Mouse (Mus musculus) embryonic facial prominence, embryonic 13.5 days (tissue): ENCODE data around the gene Mrpl12. TPM values are rescaled to one million over a fixed set of nuclear protein-coding genes. Genes with fewer than 3 reads are reported as not detected.

Experiments
- ATAC-seq: fragments of 200-750 bp; cut with Nextera tagmentation; 2 replicates; pipeline ENCODE4 v1.8.0; 2017; ENCODE audit warnings: low read depth; ENCODE audit not compliant: insufficient number of reproducible peaks, insufficient read depth, low FRiP score, low TSS enrichment
- H3K27ac ChIP-seq: fragments of 300-500 bp; sonication (generic); 2 replicates; pipeline ENCODE4 v1.5.1; 2015; ENCODE audit warnings: moderate library complexity, mild to moderate bottlenecking, inconsistent platforms
- H3K27me3 ChIP-seq: fragments of 300-500 bp; sonication (generic); 2 replicates; pipeline ENCODE4 v1.6.1; 2015; ENCODE audit warnings: mild to moderate bottlenecking, inconsistent platforms
- H3K36me3 ChIP-seq: fragments of 300-500 bp; sonication (generic); 2 replicates; pipeline ENCODE4 v1.6.1; 2015; ENCODE audit warnings: mild to moderate bottlenecking, inconsistent platforms
- H3K4me1 ChIP-seq: fragments of 300-500 bp; sonication (generic); 2 replicates; pipeline ENCODE4 v1.6.1; 2015; ENCODE audit warnings: inconsistent platforms
- H3K4me2 ChIP-seq: fragments of 300-500 bp; sonication (generic); 2 replicates; pipeline ENCODE4 v1.6.1; 2015; ENCODE audit warnings: moderate library complexity, mild to moderate bottlenecking, inconsistent platforms
- H3K4me3 ChIP-seq: fragments of 300-500 bp; sonication (generic); 2 replicates; pipeline ENCODE4 v1.5.1; 2015; ENCODE audit warnings: mild to moderate bottlenecking, inconsistent platforms
- H3K9ac ChIP-seq: fragments of 300-500 bp; sonication (generic); 2 replicates; pipeline ENCODE4 v1.6.1; 2015; ENCODE audit warnings: mild to moderate bottlenecking, inconsistent platforms
- H3K9me3 ChIP-seq: fragments of 300-500 bp; sonication (generic); 2 replicates; pipeline ENCODE4 v1.6.1; 2016; ENCODE audit warnings: inconsistent platforms
- WGBS: fragments of 180-500 bp; shearing (Covaris S2); methylation state at CpG from one replicate; pipeline ENCODE4 v1.1.7; 2015; ENCODE audit warnings: mixed read lengths; 5-methylcytosine and 5-hydroxymethylcytosine counted together
- polyA plus RNA-seq: library from polyadenylated mRNA; unstranded; fragments of >200 nt; fragmentation: Nextera tagmentation; extraction: Ambion mirVana; gene quantifications from 2 replicates; pipeline ENCODE4 v1.2.1, GENCODE M21; 2015

Gene Mrpl12
- polyA plus RNA-seq, 1 experiment from 2014 or later = 134 TPM

DNA sequence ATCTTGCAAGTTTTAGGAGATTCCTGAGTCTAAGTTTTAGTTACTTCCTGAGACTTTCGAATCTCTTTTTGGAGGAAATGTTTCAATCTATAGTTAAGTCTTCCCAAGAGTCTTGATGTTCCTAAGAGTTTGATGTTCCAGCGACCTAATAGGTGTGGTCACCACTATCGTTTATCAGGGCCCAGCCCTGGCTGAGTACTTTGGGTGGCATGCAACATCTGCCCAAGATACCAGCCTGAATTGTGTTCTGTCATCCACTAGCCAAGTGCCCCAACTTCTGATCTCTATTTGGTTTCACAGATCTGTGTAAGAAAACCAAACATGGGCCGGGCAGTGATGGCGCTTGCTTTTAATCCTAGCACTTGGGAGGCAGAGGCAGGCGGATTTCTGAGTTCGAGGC is 29.0 kb upstream of the Mrpl12 start:
- H3K4me3 ChIP-seq = no peak overlapping the region
- H3K27me3 ChIP-seq = no peaks in the 10 kb centered on the region
- no peaks in the 10 kb centered on the region for H3K9me3 ChIP-seq
- no peak overlapping the region for H3K4me2 ChIP-seq
- H3K27ac ChIP-seq = no peak overlapping the region
- no peak overlapping the region for H3K9ac ChIP-seq
- 93% methylated on average over 7 of the region's 7 CpGs for WGBS
- peaks cover 21% of the 10 kb centered on the region for H3K4me1 ChIP-seq
- H3K36me3 ChIP-seq = peaks cover 23% of the 10 kb centered on the region
- no peak for ATAC-seq

- H3K36me3 ChIP-seq = peaks cover 41% of the 10 kb centered on the region
- peak overlapping the region; percentile 97 for H3K9ac ChIP-seq
- WGBS = 33% methylated on average over 14 of the region's 14 CpGs
- H3K27ac ChIP-seq = peak overlapping the region; percentile 82
- peak overlapping the region; percentile 91 for H3K4me3 ChIP-seq
- peak overlapping the region; percentile 91 for H3K4me2 ChIP-seq
- ATAC-seq = no peak
- no peaks in the 10 kb centered on the region for H3K9me3 ChIP-seq
- peaks cover 21% of the 10 kb centered on the region for H3K4me1 ChIP-seq
- H3K27me3 ChIP-seq = no peaks in the 10 kb centered on the region
These were observed 27.0 kb upstream of the Mrpl12 start for GRCm38 (mm10) chr11:120457370-120457769.

DNA sequence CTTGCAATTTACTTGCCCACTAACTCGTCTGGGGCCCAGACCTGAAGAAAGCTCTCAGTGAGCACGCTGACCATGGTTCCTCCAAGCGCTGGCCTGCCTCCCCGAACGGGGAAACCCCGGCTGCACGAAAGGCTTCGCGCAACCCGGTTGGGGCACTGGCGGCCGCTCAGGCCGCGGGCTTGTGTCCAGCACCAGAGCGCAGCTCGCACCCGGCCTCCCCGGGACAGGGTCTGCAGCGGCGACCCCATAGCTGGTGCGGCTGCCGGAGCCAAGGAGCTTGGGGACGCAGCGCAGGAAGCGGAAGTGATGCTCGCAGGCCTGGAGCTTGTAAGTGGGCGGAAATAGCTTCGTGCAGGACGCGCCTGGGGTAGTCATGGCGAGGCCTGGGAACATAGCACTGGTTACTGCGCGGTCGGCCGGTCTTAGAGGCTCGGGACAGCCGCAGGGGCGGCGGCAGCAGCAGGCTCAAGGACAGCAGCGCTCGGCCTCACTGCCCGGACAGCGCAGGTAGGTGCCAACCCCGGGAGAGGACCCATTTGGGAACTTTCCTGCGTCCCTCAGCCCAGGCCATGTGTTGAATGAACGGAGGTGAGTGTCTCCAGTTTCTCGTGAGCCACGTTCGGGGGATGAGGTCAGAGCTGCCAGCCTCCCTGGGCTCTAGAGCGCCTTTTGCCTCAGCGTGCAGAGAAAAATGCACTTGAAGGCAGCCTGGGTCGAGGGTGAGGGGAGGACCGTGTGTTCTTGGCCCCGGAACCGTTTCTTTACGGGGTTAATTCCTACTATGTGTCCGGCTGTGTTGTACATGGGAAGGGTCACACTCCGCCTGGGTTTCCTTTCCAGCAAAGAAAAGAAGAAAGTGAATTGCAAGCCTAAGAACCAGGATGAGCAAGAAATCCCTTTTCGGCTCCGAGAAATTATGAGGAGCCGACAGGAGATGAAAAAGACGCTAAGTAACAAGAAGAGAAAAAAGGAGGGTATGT is 26.4 kb upstream of the Mrpl12 start, which contains the start of the genes Oxld1 and Ccdc137:
TSS of gene Oxld1 (minus strand) at position 297 of the 980 bp plus-strand sequence.
TSS of gene Ccdc137 (plus strand) at position 344 of the 980 bp plus-strand sequence.
- peak within 1 kb of the TSS; percentile 82 for H3K27ac ChIP-seq
- H3K36me3 ChIP-seq = peaks cover 48% of the 10 kb centered on the region
- H3K4me2 ChIP-seq = peak within 1 kb of the TSS; percentile 91
- peak; percentile 70; the same call in 1 of the 2 replicates for ATAC-seq
- H3K9ac ChIP-seq = peak within 1 kb of the TSS; percentile 97
- H3K4me3 ChIP-seq = peak within 1 kb of the TSS; percentile 91
- H3K27me3 ChIP-seq = no peaks in the 10 kb centered on the region
- no peaks in the 10 kb centered on the region for H3K9me3 ChIP-seq
- WGBS = 4% methylated on average over 62 of the region's 62 CpGs
- peaks cover 21% of the 10 kb centered on the region for H3K4me1 ChIP-seq

GRCm38 (mm10) chr11:120458847-120459597 is 25.4 kb upstream of the Mrpl12 start:
- no peak for ATAC-seq
- H3K27me3 ChIP-seq = no peaks in the 10 kb centered on the region
- 64% methylated on average over 6 of the region's 6 CpGs for WGBS
- H3K4me2 ChIP-seq = peak overlapping the region; percentile 91
- no peaks in the 10 kb centered on the region for H3K9me3 ChIP-seq
- peaks cover 57% of the 10 kb centered on the region for H3K36me3 ChIP-seq
- peak overlapping the region; percentile 97 for H3K9ac ChIP-seq
- peak overlapping the region; percentile 91 for H3K4me3 ChIP-seq
- peaks cover 21% of the 10 kb centered on the region for H3K4me1 ChIP-seq
- H3K27ac ChIP-seq = no peak overlapping the region

DNA sequence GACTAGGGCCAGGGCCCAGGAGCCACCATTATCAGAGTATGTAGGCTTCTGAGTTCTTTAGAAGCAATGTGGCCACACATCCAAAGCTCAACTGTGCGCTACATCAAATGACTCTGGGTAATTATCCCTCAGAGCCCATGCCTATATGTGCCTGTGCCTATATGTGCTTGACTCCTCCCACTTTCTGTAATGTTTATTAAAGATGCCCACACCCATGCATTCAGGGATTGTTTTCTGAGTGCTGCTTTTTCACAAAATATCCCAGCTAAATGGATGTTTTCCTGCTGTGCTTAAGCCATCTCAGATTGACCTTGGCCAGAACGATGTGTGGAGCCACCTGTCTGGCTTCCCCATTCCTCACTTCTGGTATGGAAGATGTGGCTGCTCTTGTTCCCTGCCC is 20.9 kb upstream of the Mrpl12 start:
- WGBS = 86% methylated on average over 2 of the region's 2 CpGs
- Histone ChIP-seq H3K4me1 (peaks cover 28% of the 10 kb centered on the region), H3K4me2 (no peak overlapping the region), H3K4me3 (no peak overlapping the region), H3K27me3 (no peaks in the 10 kb centered on the region), H3K9me3 (no peaks in the 10 kb centered on the region), H3K27ac (no peak overlapping the region), H3K36me3 (peaks cover 63% of the 10 kb centered on the region), H3K9ac (no peak overlapping the region)
- no peak for ATAC-seq

DNA sequence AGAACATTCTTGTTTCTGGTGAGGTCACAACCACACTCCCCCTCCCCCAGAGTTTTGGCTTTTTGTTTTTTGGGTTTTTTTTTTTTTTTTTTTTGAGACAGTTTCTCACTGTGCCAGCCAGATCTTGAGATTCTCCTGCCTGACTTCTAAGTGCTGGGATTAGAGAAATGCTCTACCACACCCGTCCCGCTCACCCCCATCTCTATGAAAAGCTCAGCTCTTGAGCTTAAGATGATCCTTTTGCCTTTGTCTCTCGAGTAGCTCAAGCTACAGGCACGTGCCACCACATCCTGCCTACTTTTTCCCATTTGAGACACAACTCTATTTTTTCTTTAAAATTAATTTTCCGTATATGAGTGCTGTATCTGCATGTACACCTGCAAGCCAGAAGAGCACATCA is 20.0 kb upstream of the Mrpl12 start:
- no peak for ATAC-seq
- Histone ChIP-seq H3K36me3 (peaks cover 59% of the 10 kb centered on the region), H3K27ac (no peak overlapping the region), H3K9ac (no peak overlapping the region), H3K9me3 (no peaks in the 10 kb centered on the region), H3K4me2 (no peak overlapping the region), H3K4me1 (peaks cover 23% of the 10 kb centered on the region), H3K4me3 (no peak overlapping the region), H3K27me3 (no peaks in the 10 kb centered on the region)
- WGBS = 86% methylated on average over 5 of the region's 5 CpGs

- H3K9ac ChIP-seq = no peak overlapping the region
- WGBS = 86% methylated on average over 4 of the region's 4 CpGs
- peaks cover 61% of the 10 kb centered on the region for H3K36me3 ChIP-seq
- H3K9me3 ChIP-seq = no peaks in the 10 kb centered on the region
- no peak overlapping the region for H3K27ac ChIP-seq
- 0 out of 2 replicates have a peak overlapping the region, but pooled peaks have one; percentile 98 for H3K4me3 ChIP-seq
- peaks cover 22% of the 10 kb centered on the region for H3K4me1 ChIP-seq
- peak overlapping the region; percentile 93; the same call in 1 of the 2 replicates for H3K4me2 ChIP-seq
- ATAC-seq = no peak
- no peaks in the 10 kb centered on the region for H3K27me3 ChIP-seq
These were observed 18.9 kb upstream of the Mrpl12 start for GRCm38 (mm10) chr11:120465521-120465920.

- Histone ChIP-seq H3K9me3 (no peaks in the 10 kb centered on the region), H3K4me3 (peak within 1 kb of the TSS; percentile 98), H3K4me1 (peaks cover 22% of the 10 kb centered on the region), H3K4me2 (peak within 1 kb of the TSS; percentile 93), H3K27me3 (no peaks in the 10 kb centered on the region), H3K27ac (peak within 1 kb of the TSS; percentile 74), H3K36me3 (peaks cover 61% of the 10 kb centered on the region), H3K9ac (peak within 1 kb of the TSS; percentile 95)
- under 1% methylated on average over 53 of the region's 54 CpGs for WGBS
- ATAC-seq = peak; percentile 99
These were observed 17.2 kb upstream of the Mrpl12 start, which contains the start of gene Arl16 for GRCm38 (mm10) chr11:120467051-120467735. TSS of gene Arl16 (minus strand) at chr11:120467607.

- under 1% methylated on average over 33 of the region's 33 CpGs for whole genome bisulfite sequencing
- Histone ChIP-seq H3K9ac (peak overlapping the region; percentile 95), H3K9me3 (no peaks in the 10 kb centered on the region), H3K27me3 (no peaks in the 10 kb centered on the region), H3K36me3 (peaks cover 61% of the 10 kb centered on the region), H3K4me3 (peak overlapping the region; percentile 98), H3K4me1 (peaks cover 22% of the 10 kb centered on the region), H3K4me2 (peak overlapping the region; percentile 93), H3K27ac (peak overlapping the region; percentile 55)
- ATAC-seq = peak; percentile 29; the same call in 1 of the 2 replicates
These were observed 16.7 kb upstream of the Mrpl12 start for GRCm38 (mm10) chr11:120467736-120468092.

DNA sequence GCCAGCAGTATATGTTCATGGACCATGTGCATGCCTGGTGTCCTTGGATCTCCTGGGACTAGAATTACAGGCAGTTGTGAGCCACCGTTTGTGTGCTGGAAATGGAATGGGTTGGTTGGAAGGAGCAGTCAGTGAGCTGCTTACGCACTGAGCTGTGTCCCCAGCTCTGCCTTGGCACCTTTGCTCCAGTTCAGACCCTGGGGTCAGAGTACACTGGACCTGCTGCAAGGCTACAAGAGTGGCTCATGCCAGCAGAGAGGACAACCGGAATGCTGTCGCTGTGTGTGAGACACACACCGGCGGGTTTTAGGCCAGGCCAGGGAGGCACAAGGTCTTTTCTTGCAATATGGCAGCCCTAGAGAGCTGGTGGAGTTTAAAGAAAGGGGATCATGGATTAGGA is 12.4 kb upstream of the Mrpl12 start:
- 95% methylated on average over 6 of the region's 6 CpGs for WGBS
- ATAC-seq = no peak

DNA sequence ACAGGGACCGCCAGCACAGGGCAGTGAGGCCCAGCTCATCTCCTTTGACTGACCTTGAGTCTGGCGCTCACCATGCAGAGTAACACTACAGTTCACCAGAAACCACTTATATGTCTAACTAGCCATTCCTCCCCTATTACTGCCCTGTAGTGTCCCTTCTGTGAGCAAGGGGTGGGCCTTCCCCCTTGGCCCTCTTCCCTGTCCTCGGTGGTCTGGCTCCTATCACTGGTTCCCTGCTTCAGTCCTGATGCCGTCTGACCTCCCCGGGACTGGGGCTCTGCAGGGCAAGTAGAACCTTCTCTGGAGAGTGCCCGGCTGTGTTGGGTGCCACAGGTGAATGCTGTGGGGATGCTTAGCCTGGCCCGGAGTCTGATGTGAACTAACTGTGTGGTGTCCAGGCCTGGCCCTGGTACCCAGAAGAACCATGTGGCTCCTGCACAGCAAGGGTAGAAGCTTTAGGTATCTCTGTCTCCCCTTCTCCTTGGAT is 922 bp upstream of the Mrpl12 start:
- no peak for ATAC-seq
- Histone ChIP-seq H3K4me1 (peaks cover 15% of the 10 kb centered on the region), H3K4me2 (peak overlapping the region; percentile 73), H3K9ac (peak overlapping the region; percentile 96), H3K4me3 (peak overlapping the region; percentile 98), H3K27ac (peak overlapping the region; percentile 91), H3K27me3 (no peaks in the 10 kb centered on the region), H3K9me3 (no peaks in the 10 kb centered on the region), H3K36me3 (peaks cover 82% of the 10 kb centered on the region)
- WGBS = 92% methylated on average over 7 of the region's 7 CpGs

More for the DNA sequence above, 12.4 kb upstream of the Mrpl12 start:
- Histone ChIP-seq H3K27ac (no peak overlapping the region), H3K4me2 (no peak overlapping the region), H3K4me3 (no peak overlapping the region), H3K27me3 (no peaks in the 10 kb centered on the region), H3K36me3 (peaks cover 76% of the 10 kb centered on the region), H3K9me3 (no peaks in the 10 kb centered on the region), H3K9ac (no peak overlapping the region), H3K4me1 (peaks cover 10% of the 10 kb centered on the region)
